Mouse (Mus musculus) forebrain, embryonic 11.5 days (tissue): Measurements from ENCODE around the gene Smg5. TPM values are rescaled to one million over a fixed set of nuclear protein-coding genes. Genes with fewer than 3 reads are reported as not detected.
"Not testable (repeated sequence)": the region's sequence is repeated elsewhere in the genome, so short reads cannot be mapped to it uniquely, and the experiment has no call there.

Experiments used
- ATAC-seq: fragments of 200-750 bp; cut with Nextera tagmentation; replicated peaks from 2 replicates; pipeline ENCODE4 v1.8.0; 2017; ENCODE audit warnings: moderate TSS enrichment; ENCODE audit not compliant: low FRiP score
- DNase-seq: peaks from one replicate; pipeline ENCODE4 v3.0.0-alpha.2; 2017; ENCODE audit warnings: low spot score
- H3K27ac ChIP-seq: fragments of 300-500 bp; sonication (generic); 2 replicates; pipeline ENCODE4 v1.5.1; 2014; ENCODE audit warnings: low read depth, low read length
- H3K27me3 ChIP-seq: fragments of 300-500 bp; sonication (generic); 2 replicates; pipeline ENCODE4 v1.6.1; 2014; ENCODE audit warnings: mild to moderate bottlenecking, low read length, mixed read lengths; ENCODE audit not compliant: control insufficient read depth, insufficient read depth
- H3K36me3 ChIP-seq: fragments of 300-500 bp; sonication (generic); 2 replicates; pipeline ENCODE4 v1.6.1; 2014; ENCODE audit warnings: mild to moderate bottlenecking, low read length, moderate library complexity, mixed read lengths; ENCODE audit not compliant: control insufficient read depth, insufficient read depth
- H3K4me1 ChIP-seq: fragments of 300-500 bp; sonication (generic); replicated peaks from 2 replicates; pipeline ENCODE4 v1.6.1; 2014; ENCODE audit warnings: low read length, mixed read lengths; ENCODE audit not compliant: control insufficient read depth, insufficient read depth
- H3K4me2 ChIP-seq: fragments of 300-500 bp; sonication (generic); 2 replicates; pipeline ENCODE4 v1.6.1; 2014; ENCODE audit warnings: low read depth, mild to moderate bottlenecking, low read length, moderate library complexity, mixed read lengths; ENCODE audit not compliant: severe bottlenecking
- H3K4me3 ChIP-seq: fragments of 300-500 bp; sonication (generic); 2 replicates; pipeline ENCODE4 v1.5.1; 2014; ENCODE audit warnings: low read depth, low read length
- H3K9ac ChIP-seq: fragments of 300-500 bp; sonication (generic); 2 replicates; pipeline ENCODE4 v1.6.1; 2014; ENCODE audit warnings: low read length
- H3K9me3 ChIP-seq: fragments of 300-500 bp; sonication (generic); 2 replicates; pipeline ENCODE4 v1.6.1; 2016; ENCODE audit warnings: low read length, mixed read lengths; ENCODE audit not compliant: control insufficient read depth
- WGBS: fragments of 180-500 bp; shearing (Covaris S2); extraction: QIAGEN DNeasy Blood & Tissue Kit; methylation state at CpG from one replicate; pipeline ENCODE4 v1.1.7; 2014; 5-methylcytosine and 5-hydroxymethylcytosine counted together
- polyA plus RNA-seq: library from polyadenylated mRNA; unstranded; fragments of >200 nt; fragmentation: Nextera tagmentation; extraction: Ambion mirVana; gene quantifications from 2 replicates; pipeline ENCODE4 v1.2.1, GENCODE M21; 2014

The Smg5 gene
- 70.6 and 75.4 TPM in 2 replicates for polyA plus RNA-seq

- peak; percentile 93 for ATAC-seq
- Histone ChIP-seq H3K4me1 (no peaks in the 10 kb centered on the region; the same call in 1 of the 2 replicates), H3K9ac (peak within 1 kb of the TSS; percentile 96), H3K27me3 (no peaks in the 10 kb centered on the region), H3K4me3 (peak within 1 kb of the TSS; percentile 87), H3K36me3 (no peaks in the 10 kb centered on the region), H3K4me2 (peak within 1 kb of the TSS; percentile 58), H3K9me3 (no peaks in the 10 kb centered on the region), H3K27ac (peak within 1 kb of the TSS; percentile 88)
- 3% methylated on average over 60 of the region's 66 CpGs for WGBS
- DNase-seq, result peak; percentile 97
Measured at GRCm38 (mm10) chr3:88336058-88337013, at the start of gene Smg5, which contains the start of gene Tmem79. Smg5 (plus strand) TSS chr3:88336260. Tmem79 (minus strand) TSS chr3:88336148.

GRCm38 (mm10) chr3:88287110-88287509, 49.0 kb upstream of the Smg5 start, which contains the start of gene Gm38392:
Gm38392 (minus strand) TSS chr3:88287210.
- H3K27me3 ChIP-seq, result no peaks in the 10 kb centered on the region
- no peaks in the 10 kb centered on the region for H3K9me3 ChIP-seq
- H3K27ac ChIP-seq, result no peak within 1 kb of the TSS
- no peak within 1 kb of the TSS for H3K9ac ChIP-seq
- 98% methylated on average over 4 of the region's 4 CpGs for WGBS
- H3K4me2 ChIP-seq, result no peak within 1 kb of the TSS
- H3K36me3 ChIP-seq, result no peaks in the 10 kb centered on the region
- H3K4me3 ChIP-seq, result no peak within 1 kb of the TSS
- DNase-seq (no peak), ATAC-seq (no peak)
- no peaks in the 10 kb centered on the region for H3K4me1 ChIP-seq

- H3K4me1 ChIP-seq, ATAC-seq, H3K9me3 ChIP-seq, DNase-seq, H3K27me3 ChIP-seq, H3K9ac ChIP-seq, H3K4me2 ChIP-seq, H3K4me3 ChIP-seq, H3K27ac ChIP-seq, H3K36me3 ChIP-seq: not testable (repeated sequence)
- 72% methylated on average over 8 of the region's 10 CpGs for WGBS
Measured at GRCm38 (mm10) chr3:88288133-88288713, 47.8 kb upstream of the Smg5 start.

GRCm38 (mm10) chr3:88291970-88292369, 44.1 kb upstream of the Smg5 start:
- H3K36me3 ChIP-seq, result no peaks in the 10 kb centered on the region

GRCm38 (mm10) chr3:88295272-88295671, 40.8 kb upstream of the Smg5 start:
- ATAC-seq, H3K27me3 ChIP-seq, H3K4me3 ChIP-seq, DNase-seq, H3K4me1 ChIP-seq, H3K36me3 ChIP-seq, H3K9me3 ChIP-seq, H3K27ac ChIP-seq: not testable (repeated sequence)
- 85% methylated on average over 1 of the region's 1 CpGs for WGBS
- peak overlapping the region; percentile 33; the same call in 1 of the 2 replicates for H3K9ac ChIP-seq
- peak overlapping the region; percentile 90; the same call in 1 of the 2 replicates for H3K4me2 ChIP-seq

More at GRCm38 (mm10) chr3:88291970-88292369, 44.1 kb upstream of the Smg5 start:
- no peak overlapping the region for H3K4me2 ChIP-seq
- no peaks in the 10 kb centered on the region for H3K27me3 ChIP-seq
- no peak overlapping the region for H3K27ac ChIP-seq
- H3K4me1 ChIP-seq, result no peaks in the 10 kb centered on the region
- no peak overlapping the region for H3K4me3 ChIP-seq
- no peak overlapping the region for H3K9ac ChIP-seq
- ATAC-seq (no peak), DNase-seq (peak; percentile 58)
- whole genome bisulfite sequencing, result 56% methylated on average over 4 of the region's 4 CpGs
- no peaks in the 10 kb centered on the region for H3K9me3 ChIP-seq

GRCm38 (mm10) chr3:88296110-88296560, 39.9 kb upstream of the Smg5 start:
- peak; percentile 36; the same call in 1 of the 2 replicates for ATAC-seq
- H3K27ac ChIP-seq, result peak overlapping the region; percentile 67
- peaks cover 8% of the 10 kb centered on the region for H3K36me3 ChIP-seq
- H3K4me3 ChIP-seq, result peak overlapping the region; percentile 80
- peaks cover 5% of the 10 kb centered on the region for H3K4me1 ChIP-seq
- WGBS, result under 1% methylated on average over 12 of the region's 12 CpGs
- peak overlapping the region; percentile 90 for H3K4me2 ChIP-seq
- DNase-seq, result peak; percentile 58
- H3K27me3 ChIP-seq, result no peaks in the 10 kb centered on the region
- H3K9ac ChIP-seq, result peak overlapping the region; percentile 51
- no peaks in the 10 kb centered on the region for H3K9me3 ChIP-seq

- under 1% methylated on average over 44 of the region's 44 CpGs for WGBS
- peaks cover 14% of the 10 kb centered on the region for H3K36me3 ChIP-seq
- ATAC-seq, result peak; percentile 99
- H3K4me2 ChIP-seq, result peak within 1 kb of the TSS; percentile 90
- DNase-seq, result peak; percentile 96
- H3K9ac ChIP-seq, result peak within 1 kb of the TSS; percentile 93
- H3K4me3 ChIP-seq, result peak within 1 kb of the TSS; percentile 80
- peaks cover 5% of the 10 kb centered on the region for H3K4me1 ChIP-seq
- no peaks in the 10 kb centered on the region for H3K27me3 ChIP-seq
- H3K27ac ChIP-seq, result peak within 1 kb of the TSS; percentile 81
- no peaks in the 10 kb centered on the region for H3K9me3 ChIP-seq
Measured at GRCm38 (mm10) chr3:88296561-88297318, 39.3 kb upstream of the Smg5 start, which contains the start of the genes Tsacc and Cct3. Tsacc (minus strand) TSS chr3:88296999. Cct3 (plus strand) TSS chr3:88297116.
